Mouse (Mus musculus): Measurements from ENCODE around the gene Sema4d. TPM values are rescaled to one million over a fixed set of nuclear protein-coding genes. Genes with fewer than 3 reads are reported as not detected.

Sema4d gene
- total and polyA plus RNA-seq, 3 experiments: 6.9 to 20.3 TPM; not detected in 1

- Histone ChIP-seq H3K27me3 (ENCODE audit: control insufficient read depth in 1 of 2, insufficient read depth in 2 of 2, low read length in 2 of 2) (no peaks in the 10 kb centered on the region), H3K4me1 (ENCODE audit: control insufficient read depth in 1 of 2, insufficient read depth in 2 of 2, low read length in 2 of 2) (peaks cover 14 to 25% of the 10 kb centered on the region in 2 experiments), H3K9me3 (replicated peaks; ENCODE audit: insufficient read depth, low read length) (no peaks in the 10 kb centered on the region), H3K4me3 (ENCODE audit: control insufficient read depth in 1 of 2, insufficient read depth in 1 of 2, low read depth in 2 of 2, low read length in 2 of 2) (no peak overlapping the region), H3K36me3 (ENCODE audit: control insufficient read depth in 1 of 2, insufficient read depth in 2 of 2, low read length in 2 of 2) (peaks cover 0 to 13% of the 10 kb centered on the region in 2 experiments; a peak in 2 of 4 replicates), H3K79me2 (ENCODE audit: control insufficient read depth, insufficient read depth, low read length, poor library complexity) (no peaks in the 10 kb centered on the region), H3K27ac (ENCODE audit: control insufficient read depth, low read depth, low read length) (peak overlapping the region; percentile 63), H3K9ac (ENCODE audit: control insufficient read depth, low read depth, low read length, poor library complexity, severe bottlenecking) (peak overlapping the region; percentile 38)
- TF ChIP-seq HCFC1 (IDR thresholded peaks at IDR 0.05; ENCODE audit: low read depth, low read length): no peak
- TF ChIP-seq ETS1 (IDR thresholded peaks at IDR 0.05; ENCODE audit: low read depth, low read length): peak; percentile 39; the same call in 1 of the 2 replicates
- peak; percentile 45; the same call in 1 of the 2 replicates for TF ChIP-seq TCF12 (IDR thresholded peaks at IDR 0.05; ENCODE audit: low read depth, low read length)
- TF ChIP-seq MYC (IDR thresholded peaks at IDR 0.05; ENCODE audit: low read depth, low read length): 0 out of 2 replicates have a peak, but pooled peaks have one; percentile 31
- TF ChIP-seq MXI1 (IDR thresholded peaks at IDR 0.05; ENCODE audit: low read depth, low read length): peak; percentile 63; the same call in 1 of the 2 replicates
- peak; percentile 55; the same call in 1 of the 2 replicates for TF ChIP-seq MAX (IDR thresholded peaks at IDR 0.05; ENCODE audit: low read length)
- TF ChIP-seq POLR2AphosphoS2 (IDR thresholded peaks at IDR 0.05; ENCODE audit: low read length): no peak
- TF ChIP-seq EP300 (IDR thresholded peaks at IDR 0.05; ENCODE audit: low read depth in 1 of 2, low read length in 2 of 2): peak; percentile 30 to 54; a peak in 3 of 4 replicates
- DNase-seq (ENCODE audit: low read depth, low spot score): peak; percentile 30
Measured at GRCm38 (mm10) chr13:51799735-51800522, 6.4 kb upstream of the Sema4d start.

DNA sequence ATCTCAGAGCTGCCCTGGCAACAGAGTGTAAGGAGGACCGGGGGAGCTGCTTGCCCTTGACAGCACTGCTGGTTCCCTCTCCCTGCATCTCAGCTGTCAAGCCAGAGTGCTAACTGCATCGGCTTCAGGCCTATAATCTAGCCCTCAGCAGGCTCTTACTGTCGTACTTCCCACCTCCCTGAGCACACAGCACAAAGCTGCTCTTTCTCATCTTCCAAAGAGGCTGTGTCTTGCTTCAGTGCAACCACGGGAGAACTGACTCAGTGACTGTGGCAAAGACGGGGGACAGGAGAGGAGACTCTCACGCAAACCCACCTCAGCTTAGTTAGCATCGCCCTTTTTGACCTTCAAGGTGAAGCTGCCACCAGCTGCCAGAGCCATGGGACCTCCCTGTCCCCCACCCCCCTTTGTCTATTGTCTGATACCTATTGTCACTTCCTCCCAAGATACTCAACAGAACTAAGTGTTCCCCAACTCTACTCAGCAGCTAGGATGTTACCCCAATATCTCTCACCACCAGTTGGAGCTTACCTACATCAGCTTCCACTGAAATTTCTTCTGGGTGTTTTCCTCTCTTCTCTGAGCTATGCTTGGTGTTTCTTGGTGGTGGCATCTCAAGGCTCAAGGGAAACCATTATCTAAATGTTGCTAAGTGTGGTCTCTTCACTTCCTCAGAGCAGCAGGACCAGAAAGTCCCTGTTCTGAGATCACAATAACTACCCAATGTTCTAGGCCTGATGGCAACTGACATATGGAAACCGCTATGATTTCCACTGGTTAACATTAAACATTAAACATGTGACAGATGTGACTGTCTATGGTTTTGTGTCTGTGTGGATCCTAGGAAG, 4.6 kb upstream of the Sema4d start:
- DNase-seq (ENCODE audit: low read depth, low spot score): peak; percentile 34
- H3K27ac ChIP-seq (ENCODE audit: control insufficient read depth, low read depth, low read length): peak overlapping the region; percentile 7; the same call in 1 of the 2 replicates

More for the DNA sequence above, 4.6 kb upstream of the Sema4d start:
- Histone ChIP-seq H3K79me2 (ENCODE audit: control insufficient read depth, insufficient read depth, low read length, poor library complexity) (peaks cover under 1% of the 10 kb centered on the region; the same call in 1 of the 2 replicates), H3K9ac (ENCODE audit: control insufficient read depth, low read depth, low read length, poor library complexity, severe bottlenecking) (no peak overlapping the region), H3K9me3 (replicated peaks; ENCODE audit: insufficient read depth, low read length) (no peaks in the 10 kb centered on the region), H3K27me3 (ENCODE audit: control insufficient read depth in 1 of 2, insufficient read depth in 2 of 2, low read length in 2 of 2) (no peaks in the 10 kb centered on the region), H3K4me3 (ENCODE audit: control insufficient read depth in 1 of 2, insufficient read depth in 1 of 2, low read depth in 2 of 2, low read length in 2 of 2) (no peak overlapping the region), H3K36me3 (ENCODE audit: control insufficient read depth in 1 of 2, insufficient read depth in 2 of 2, low read length in 2 of 2) (peaks cover 0 to 13% of the 10 kb centered on the region in 2 experiments; a peak in 2 of 4 replicates), H3K4me1 (ENCODE audit: control insufficient read depth in 1 of 2, insufficient read depth in 2 of 2, low read length in 2 of 2) (peaks cover 14 to 25% of the 10 kb centered on the region in 2 experiments)
- TF ChIP-seq USF1 (IDR thresholded peaks at IDR 0.05; ENCODE audit: low read depth, low read length) (no peak), MEF2A (IDR thresholded peaks at IDR 0.05; ENCODE audit: extremely low read depth, insufficient replicate concordance, low read depth, low read length, poor library complexity, severe bottlenecking) (no peak), EP300 (IDR thresholded peaks at IDR 0.05; ENCODE audit: low read depth in 1 of 2, low read length in 2 of 2) (no peak), TCF12 (IDR thresholded peaks at IDR 0.05; ENCODE audit: low read depth, low read length) (no peak), SMC3 (IDR thresholded peaks at IDR 0.05; ENCODE audit: low read depth, low read length) (no peak), CHD1 (IDR thresholded peaks at IDR 0.05; ENCODE audit: low read depth, low read length) (no peak), RCOR1 (IDR thresholded peaks at IDR 0.05; ENCODE audit: low read depth, low read length) (no peak)
